Mouse (Mus musculus): ENCODE data around the gene Ahcyl1.

DNA sequence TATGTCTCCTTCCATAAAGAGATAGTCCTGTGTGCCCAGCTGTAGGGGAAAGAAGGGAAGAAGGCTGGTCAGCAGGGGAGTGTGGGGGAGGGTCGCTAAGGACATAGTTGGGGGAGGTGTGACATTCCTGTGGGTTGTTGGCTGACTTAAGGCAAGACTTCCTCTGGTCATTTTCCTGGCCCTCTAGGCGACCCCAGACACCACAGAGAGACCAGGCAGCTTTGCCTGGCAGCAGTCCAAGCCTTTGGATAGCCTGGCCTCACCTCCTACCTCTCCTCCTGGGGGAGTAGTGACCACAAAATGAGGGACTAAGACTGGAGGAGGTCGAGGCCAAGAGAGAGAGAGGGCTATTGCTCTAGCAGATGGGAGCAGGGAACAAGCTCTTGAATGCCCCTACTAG lies 46.7 kb upstream of the Ahcyl1 start:
- TF ChIP-seq CTCF (IDR thresholded peaks at IDR 0.05; ENCODE audit: borderline replicate concordance, insufficient read depth, low read length) (no peak), POLR2A (IDR thresholded peaks at IDR 0.05; ENCODE audit: low read depth, low read length) (no peak)
